Mouse (Mus musculus) megakaryocyte-erythroid progenitor cell, adult 5 weeks (primary cell): ENCODE results near the gene Aup1. TPM values are rescaled to one million over a fixed set of nuclear protein-coding genes. Genes with fewer than 3 reads are reported as not detected.

Experiments used
- polyA plus RNA-seq: library from polyadenylated mRNA; stranded (reverse); fragments of >175 nt; gene quantifications from 2 replicates; pipeline ENCODE4 v1.2.3, GENCODE M21; 2012

Aup1 gene
- polyA plus RNA-seq: 985 and 1,115 TPM in 2 replicates

GRCm38 (mm10) chr6:83054074-83054851, at the start of gene Aup1:
Gene Aup1 (plus strand): TSS chr6:83054521.

GRCm38 (mm10) chr6:83033249-83034185, 20.8 kb upstream of the Aup1 start, which contains the start of the genes Dok1 and Loxl3:
Gene Dok1 (minus strand): TSS chr6:83033471.
Gene Loxl3 (plus strand): TSS chr6:83034173.

GRCm38 (mm10) chr6:83054871-83055431, 630 bp downstream of the Aup1 start, which contains the start of gene Htra2:
Gene Htra2 (minus strand): TSS chr6:83055273.

GRCm38 (mm10) chr6:83057790-83058189, 3.5 kb downstream of the Aup1 start, which contains the start of gene Dqx1:
Gene Dqx1 (plus strand): TSS chr6:83057844.

GRCm38 (mm10) chr6:83070247-83070310, 15.8 kb downstream of the Aup1 start, which contains the start of gene Tlx2:
Gene Tlx2 (minus strand): TSS chr6:83070293.

GRCm38 (mm10) chr6:83077630-83078323, 23.5 kb downstream of the Aup1 start, which contains the start of gene Pcgf1:
Gene Pcgf1 (plus strand): TSS chr6:83077869.

DNA sequence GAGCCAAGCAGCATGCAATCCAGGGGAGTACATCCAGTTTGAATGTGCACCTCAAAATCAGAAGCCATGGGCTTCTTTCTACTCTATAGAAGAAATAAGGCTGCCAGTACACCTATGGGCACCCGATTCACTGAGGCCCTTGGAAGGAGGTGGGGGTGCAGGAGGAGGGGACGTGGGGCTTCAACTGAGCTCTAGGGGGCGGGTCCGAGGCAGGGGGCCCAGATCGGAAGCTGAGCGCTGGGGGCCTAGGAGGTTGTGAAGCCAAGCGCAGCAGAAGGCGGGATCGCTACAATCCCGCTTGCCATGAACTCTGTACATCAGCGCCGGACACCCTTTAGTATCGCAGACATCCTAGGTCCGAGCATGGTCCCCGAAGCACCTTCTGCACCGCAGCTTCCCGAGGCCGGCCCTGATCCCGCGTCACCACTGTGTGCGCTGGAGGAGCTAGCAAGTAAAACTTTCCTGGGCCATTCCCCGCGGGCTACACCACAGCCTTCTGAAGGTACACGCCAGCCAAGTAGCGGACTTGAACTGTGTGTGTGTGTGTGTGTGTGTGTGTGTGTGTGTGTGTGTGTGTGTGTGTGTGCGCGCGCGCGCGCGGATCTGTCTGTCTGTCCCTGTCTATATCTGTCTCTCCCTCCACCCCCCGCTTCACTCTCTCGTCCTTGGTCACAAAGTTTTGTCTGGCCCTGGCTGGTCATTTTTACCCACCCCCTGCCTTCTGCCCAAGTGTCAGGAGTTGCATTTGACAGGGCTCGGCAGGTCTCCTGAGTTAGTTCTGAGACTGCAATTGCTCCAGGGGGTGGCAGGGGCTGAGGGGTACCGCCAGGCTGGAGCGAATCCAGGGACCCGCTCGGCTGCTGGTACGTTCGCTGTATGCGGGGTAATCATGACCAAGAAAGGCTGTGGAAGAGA, 32.1 kb downstream of the Aup1 start, which contains the start of gene Lbx2:
Gene Lbx2 (plus strand): TSS at position 247 of the 915 bp plus-strand sequence.

GRCm38 (mm10) chr6:83101316-83101687, 47.0 kb downstream of the Aup1 start, which contains the start of the genes Ccdc142 and Gm42688:
Gene Ccdc142 (plus strand): TSS chr6:83101601.
Gene Gm42688 (plus strand): TSS chr6:83101617.

Other genes with a start within 250 kb of the Aup1 start
- 0.47 and 0.49 TPM in 2 replicates for gene Sema4f, start 114.8 kb upstream of the Aup1 start, polyA plus RNA-seq
- gene M1ap, start 107.6 kb upstream of the Aup1 start, polyA plus RNA-seq: 4.4 and 6.4 TPM in 2 replicates
- 83.5 and 86.6 TPM in 2 replicates for gene Dok1, start 21.1 kb upstream of the Aup1 start, polyA plus RNA-seq
- 0.40 and 0.58 TPM in 2 replicates for gene Loxl3, start 20.3 kb upstream of the Aup1 start, polyA plus RNA-seq
- gene Htra2, start 752 bp downstream of the Aup1 start, polyA plus RNA-seq: 96.6 and 98.0 TPM in 2 replicates
- gene Dqx1, start 3.3 kb downstream of the Aup1 start, polyA plus RNA-seq: 0.50 and 0.96 TPM in 2 replicates
- gene Tlx2, start 15.8 kb downstream of the Aup1 start, polyA plus RNA-seq: not detected in 2 replicates
- 8.0 and 8.6 TPM in 2 replicates for gene Pcgf1, start 23.3 kb downstream of the Aup1 start, polyA plus RNA-seq
- 0.29 and 0.54 TPM in 2 replicates for gene Lbx2, start 31.8 kb downstream of the Aup1 start, polyA plus RNA-seq
- 7.9 and 8.7 TPM in 2 replicates for gene Ccdc142, start 47.1 kb downstream of the Aup1 start, polyA plus RNA-seq
- gene Gm42688, start 47.1 kb downstream of the Aup1 start, polyA plus RNA-seq: 4.3 and 4.9 TPM in 2 replicates
- 37.3 and 44.4 TPM in 2 replicates for gene Mrpl53, start 54.5 kb downstream of the Aup1 start, polyA plus RNA-seq
- gene Mogs, start 61.0 kb downstream of the Aup1 start, polyA plus RNA-seq: 188 and 205 TPM in 2 replicates
- 60.5 and 62.6 TPM in 2 replicates for gene Wbp1, start 67.0 kb downstream of the Aup1 start, polyA plus RNA-seq
- 241 and 250 TPM in 2 replicates for gene Ino80b, start 70.9 kb downstream of the Aup1 start, polyA plus RNA-seq
- gene Rtkn, start 80.9 kb downstream of the Aup1 start, polyA plus RNA-seq: 16.5 and 24.1 TPM in 2 replicates
- 0.34 TPM in 1 of 2 replicates, not detected in the other for gene Wdr54, start 101.9 kb downstream of the Aup1 start, polyA plus RNA-seq
- 0.07 and 0.10 TPM in 2 replicates for gene 1700003E16Rik, start 101.9 kb downstream of the Aup1 start, polyA plus RNA-seq
- 242 and 327 TPM in 2 replicates for gene Dctn1, start 111.4 kb downstream of the Aup1 start, polyA plus RNA-seq
- gene Slc4a5, start 165.3 kb downstream of the Aup1 start, polyA plus RNA-seq: 0.46 and 0.62 TPM in 2 replicates